Mouse (Mus musculus) retina, embryonic 14.5 days (tissue): ENCODE results near the gene Psme3.
A peak's percentile ranks its signal among the peaks of the same experiment; 100 is the strongest.
"Not testable (repeated sequence)": the region's sequence is repeated elsewhere in the genome, so short reads cannot be mapped to it uniquely, and the experiment has no call there.

Experiments
- DNase-seq: peaks from one replicate; pipeline ENCODE4 v3.0.0-alpha.2; 2015; ENCODE audit warnings: low spot score

Psme3 gene

DNA sequence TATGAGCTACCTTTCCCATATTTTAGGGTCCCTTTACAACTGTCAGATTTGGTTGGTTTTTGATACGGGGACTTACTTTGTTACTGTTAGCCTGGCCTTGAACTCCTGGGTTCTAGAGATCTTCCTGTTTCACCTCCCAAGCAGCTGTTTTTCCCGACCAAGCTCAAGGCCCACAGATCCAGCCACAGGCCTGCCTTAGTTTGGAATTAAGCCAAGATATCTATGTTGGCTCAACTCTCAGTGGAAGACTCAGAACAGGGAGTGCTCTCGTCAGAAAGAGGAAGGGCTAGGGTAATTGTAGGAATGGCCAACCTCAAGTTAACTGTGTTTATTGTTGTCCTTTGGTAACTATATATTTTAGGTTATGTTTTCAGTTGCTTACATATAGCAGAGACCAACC is 3.9 kb upstream of the Psme3 start:
- no peak for DNase-seq

GRCm38 (mm10) chr11:101314567-101314966 is 1.4 kb upstream of the Psme3 start:
- DNase-seq: no peak

GRCm38 (mm10) chr11:101315082-101315650 is 847 bp upstream of the Psme3 start:
- DNase-seq: no peak

DNA sequence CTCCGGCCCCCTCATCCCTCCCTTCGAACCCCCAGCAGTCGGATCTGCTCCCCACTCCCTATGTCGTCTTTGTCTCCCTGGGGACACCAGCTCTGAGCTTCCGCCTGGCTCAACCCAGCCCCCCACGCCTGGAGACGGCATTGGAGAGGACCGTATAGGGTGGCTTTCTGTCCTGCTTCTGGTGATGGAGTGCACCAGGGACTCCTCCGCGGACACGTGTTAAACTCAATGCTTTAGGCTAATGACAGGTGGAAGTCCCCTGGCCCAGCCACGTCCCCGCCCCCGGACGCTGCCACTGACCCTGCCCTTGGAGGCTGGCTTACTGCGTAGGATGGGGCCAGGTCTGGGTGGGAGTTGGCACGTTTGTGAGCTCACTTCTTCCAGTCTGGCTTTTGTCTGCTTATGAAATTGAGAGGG is 496 bp downstream of the Psme3 start:
- peak; percentile 24 for DNase-seq

DNA sequence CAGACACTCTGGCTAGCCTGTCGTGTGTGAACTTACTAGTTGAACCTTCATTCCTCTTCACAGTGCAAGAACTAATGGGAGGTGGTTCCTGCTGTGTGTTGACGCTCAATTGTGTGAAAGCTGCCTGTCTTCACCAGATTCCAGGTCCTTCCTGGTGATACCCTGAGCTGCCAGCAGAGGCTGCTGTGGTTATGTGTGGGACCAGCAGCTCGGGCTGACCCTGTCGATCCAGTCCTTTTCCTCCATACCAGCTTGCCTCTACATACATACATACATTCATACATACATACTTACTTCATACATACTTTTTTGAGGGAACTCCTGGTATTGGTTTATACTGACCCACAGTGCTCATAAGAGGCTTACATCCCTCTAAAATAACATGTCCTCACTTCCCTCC is 7.6 kb downstream of the Psme3 start:
- DNase-seq: peak; percentile 81

- DNase-seq: no peak
These were observed 8.8 kb downstream of the Psme3 start, which contains the start of gene Aoc2 for GRCm38 (mm10) chr11:101324763-101325162. Gene Aoc2 (plus strand): TSS chr11:101325063.

GRCm38 (mm10) chr11:101325201-101325600 is 9.2 kb downstream of the Psme3 start:
- DNase-seq: not testable (repeated sequence)

DNA sequence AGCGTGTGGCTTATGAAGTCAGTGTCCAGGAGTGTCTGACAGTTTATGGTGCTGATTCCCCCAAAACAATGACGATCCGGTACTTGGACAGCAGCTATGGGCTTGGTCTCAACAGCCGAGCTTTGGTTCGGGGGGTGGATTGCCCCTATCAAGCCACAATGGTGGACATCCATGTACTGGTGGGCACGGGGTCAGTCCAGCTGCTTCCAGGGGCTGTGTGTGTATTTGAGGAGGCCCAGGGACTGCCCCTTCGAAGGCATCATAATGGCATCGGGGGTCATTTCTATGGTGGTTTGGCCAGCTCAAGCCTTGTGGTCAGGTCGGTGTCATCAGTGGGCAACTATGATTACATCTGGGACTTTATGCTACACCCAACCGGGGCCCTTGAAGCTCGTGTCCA is 10.1 kb downstream of the Psme3 start:
- DNase-seq: no peak

DNA sequence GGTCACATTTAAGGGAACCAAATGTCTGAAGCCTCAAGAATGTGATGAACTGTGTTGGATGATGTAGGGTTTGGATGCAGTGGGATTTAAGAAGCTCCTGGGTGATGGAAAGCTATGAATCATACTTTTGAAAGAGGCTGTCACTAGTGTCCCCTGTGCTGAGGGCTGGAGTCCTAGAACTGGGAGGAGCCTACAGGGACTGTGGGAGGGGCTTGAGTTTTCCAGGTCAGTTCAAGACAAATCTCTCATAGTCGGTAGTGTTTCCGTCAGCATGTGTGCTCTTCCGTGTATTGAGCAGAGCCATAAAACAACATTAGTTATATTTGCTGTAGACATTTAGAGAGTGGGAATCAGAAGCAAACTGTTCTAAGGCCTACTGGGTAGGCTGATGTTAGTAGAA is 11.3 kb downstream of the Psme3 start:
- peak; percentile 23 for DNase-seq

DNA sequence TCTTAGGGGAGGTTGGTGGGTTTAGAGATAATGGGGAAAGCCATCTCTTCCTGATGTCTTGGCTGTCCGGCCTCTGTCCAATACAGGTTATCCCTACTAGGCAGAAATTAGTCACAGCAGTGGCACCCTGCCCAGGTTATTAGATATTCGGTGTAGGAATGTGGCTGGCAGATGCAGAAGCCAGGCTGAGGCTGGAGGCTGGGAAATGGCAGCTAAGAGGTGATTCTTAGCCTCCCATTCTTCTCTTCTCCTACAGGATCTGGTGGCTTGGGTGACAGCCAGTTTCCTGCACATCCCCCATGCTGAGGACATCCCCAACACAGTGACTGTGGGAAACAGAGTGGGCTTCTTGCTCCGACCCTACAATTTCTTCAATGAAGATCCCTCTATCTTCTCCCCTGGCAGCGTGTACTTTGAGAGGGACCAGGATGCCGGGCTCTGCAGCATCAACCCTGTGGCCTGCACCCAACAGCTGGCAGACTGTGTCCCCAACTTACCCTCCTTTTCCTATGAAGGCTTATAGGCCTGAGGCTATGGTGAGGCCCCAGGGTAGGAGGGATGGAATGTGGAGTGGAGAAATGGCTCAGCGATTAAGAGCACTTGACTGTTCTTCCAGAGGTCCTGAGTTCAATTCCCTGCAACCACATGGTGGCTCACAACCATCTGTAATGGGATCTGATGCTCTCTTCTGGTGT is 13.1 kb downstream of the Psme3 start:
- no peak for DNase-seq

DNA sequence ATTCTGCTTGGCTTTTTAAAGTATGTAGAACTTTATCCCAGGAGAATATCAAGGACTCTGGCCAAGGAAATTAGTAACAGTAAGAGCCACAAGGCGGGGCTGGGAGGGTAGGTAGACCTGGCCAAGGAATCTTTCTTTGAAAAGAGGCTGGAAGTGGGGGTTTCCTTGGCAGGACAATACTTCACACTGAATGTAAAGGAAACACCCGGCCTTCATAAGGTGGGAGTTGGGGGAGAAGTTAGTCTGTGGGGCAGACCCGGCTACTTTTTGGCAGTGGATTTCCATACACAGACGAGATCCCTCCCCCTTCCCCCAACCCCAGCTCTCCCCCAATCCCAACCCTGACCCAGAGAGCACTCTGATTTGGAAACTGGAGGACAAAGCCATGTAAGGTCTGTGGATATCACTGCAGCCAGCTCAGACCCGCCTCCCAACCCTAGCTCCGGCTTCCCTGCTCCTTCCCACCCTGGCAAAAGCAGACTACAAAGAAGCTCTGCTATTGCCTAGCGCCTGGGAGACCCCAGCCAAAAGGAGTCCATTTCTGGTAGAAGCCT is 14.4 kb downstream of the Psme3 start, which contains the start of gene Aoc3:
Aoc3 (plus strand) TSS at position 235 of the 554 bp plus-strand sequence.
- no peak for DNase-seq

- DNase-seq: not testable (repeated sequence)
These were observed 14.9 kb downstream of the Psme3 start for GRCm38 (mm10) chr11:101330961-101331360.

GRCm38 (mm10) chr11:101332537-101332936 is 16.5 kb downstream of the Psme3 start:
- DNase-seq: no peak

DNA sequence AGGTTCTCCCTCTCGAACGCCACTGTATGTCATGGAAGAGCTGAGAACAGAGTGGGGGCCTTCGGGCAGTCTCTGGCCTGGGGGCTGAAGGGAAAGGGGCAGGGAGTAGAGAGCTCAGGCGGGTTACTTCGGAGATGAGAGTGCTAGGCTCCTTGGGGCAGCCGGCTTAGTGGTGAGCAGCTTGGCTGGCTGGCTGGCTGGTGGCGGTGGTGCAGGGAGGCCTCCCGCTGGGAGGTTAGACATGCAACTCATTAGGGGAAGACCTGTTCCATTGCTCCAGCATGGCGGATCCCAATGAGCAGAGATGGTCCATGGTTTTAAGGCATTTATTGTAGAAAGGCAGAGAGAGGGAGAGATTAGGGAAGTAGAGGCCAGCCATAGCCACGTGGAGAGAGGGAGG is 18.0 kb downstream of the Psme3 start:
- DNase-seq: peak; percentile 37

DNA sequence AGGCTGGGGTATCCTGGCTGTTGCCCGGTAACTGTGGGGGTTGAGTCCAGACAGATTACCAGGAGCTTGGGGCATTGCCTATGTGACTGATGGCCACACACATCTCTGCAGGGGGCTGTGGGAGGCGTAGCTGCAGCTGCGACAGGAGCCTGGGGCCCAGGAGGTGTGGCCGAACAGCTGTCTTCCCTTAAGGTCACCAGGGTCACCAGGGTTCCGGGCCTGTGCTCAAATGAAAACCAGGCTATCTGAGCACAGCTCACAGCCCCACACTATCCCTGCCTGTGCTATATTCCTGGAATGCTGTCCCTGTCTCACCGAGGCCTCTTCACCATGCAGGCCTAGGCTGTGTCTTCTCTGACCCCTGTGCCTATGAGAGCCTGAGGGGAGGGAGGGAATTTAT is 18.5 kb downstream of the Psme3 start:
- DNase-seq: peak; percentile 24

- no peak for DNase-seq
These were observed 19.7 kb downstream of the Psme3 start for GRCm38 (mm10) chr11:101335685-101336084.

DNA sequence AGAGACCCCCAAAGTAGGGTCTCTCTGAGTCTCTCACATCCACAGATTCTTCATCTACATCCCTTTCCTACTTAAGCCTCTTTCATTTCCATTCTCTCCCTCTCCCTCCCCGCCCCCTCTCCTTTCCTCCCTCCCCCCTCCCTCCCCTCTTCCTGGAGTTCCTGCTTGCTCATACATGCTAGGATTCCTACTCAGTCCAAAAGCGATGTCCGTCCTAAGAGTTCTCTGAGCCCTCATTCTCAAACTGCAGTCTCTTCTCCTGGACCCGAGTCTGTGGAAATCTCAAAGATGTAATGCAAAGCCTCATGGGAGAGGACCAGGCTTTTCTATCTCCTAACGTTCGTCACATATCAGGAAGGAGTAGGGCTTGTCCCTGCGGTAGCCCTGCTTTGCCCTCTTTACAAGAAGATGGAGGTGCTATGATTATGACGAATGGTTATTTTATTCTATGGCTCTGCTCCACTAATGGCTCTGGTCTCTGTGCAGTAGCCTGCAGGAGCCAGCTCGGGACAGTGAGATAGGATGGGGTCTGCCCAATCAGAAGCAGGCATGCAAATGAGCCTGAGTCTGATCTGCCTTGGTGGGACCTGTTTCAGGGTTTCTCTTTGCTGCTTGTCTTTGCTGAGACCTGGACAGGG is 22.2 kb downstream of the Psme3 start:
- DNase-seq: peak; percentile 80

DNA sequence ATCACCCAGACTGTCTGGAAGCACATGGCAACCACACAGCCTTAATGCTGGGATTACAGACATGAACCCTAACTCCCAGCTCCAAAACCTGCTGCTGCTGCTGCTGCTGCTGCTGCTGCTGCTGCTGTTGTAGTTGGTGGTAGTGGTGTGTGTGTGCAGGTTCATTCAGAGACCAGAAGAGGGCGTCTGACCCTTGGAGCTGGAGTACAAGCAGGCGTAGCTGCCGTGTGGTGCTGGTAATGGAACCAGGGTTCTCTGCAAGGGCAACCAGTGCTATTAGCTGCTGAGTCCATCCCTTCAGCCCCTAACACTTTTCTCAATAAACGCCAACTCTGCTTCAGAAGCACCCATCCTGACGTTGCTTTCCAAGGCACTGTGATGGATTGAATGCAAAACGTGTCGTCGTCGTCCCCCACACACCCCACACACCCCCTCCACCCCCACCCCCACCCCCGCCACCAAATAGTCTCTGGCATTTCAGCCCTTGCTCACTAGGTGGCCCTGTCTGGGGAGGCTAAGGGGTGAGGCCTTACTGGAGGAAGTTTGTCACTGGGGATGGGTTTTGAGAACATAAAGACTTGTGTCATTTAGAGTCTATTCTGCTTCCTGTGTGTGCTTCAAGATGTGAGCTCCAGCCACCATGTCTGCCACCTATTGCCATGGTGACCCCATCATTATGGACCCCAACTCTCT is 31.2 kb downstream of the Psme3 start:
- no peak for DNase-seq

- no peak for DNase-seq
These were observed 32.8 kb downstream of the Psme3 start for GRCm38 (mm10) chr11:101348774-101349173.

- no peak for DNase-seq
These were observed 33.2 kb downstream of the Psme3 start for GRCm38 (mm10) chr11:101349216-101349615.

- DNase-seq: no peak
These were observed 35.2 kb downstream of the Psme3 start for GRCm38 (mm10) chr11:101351100-101351720.

DNA sequence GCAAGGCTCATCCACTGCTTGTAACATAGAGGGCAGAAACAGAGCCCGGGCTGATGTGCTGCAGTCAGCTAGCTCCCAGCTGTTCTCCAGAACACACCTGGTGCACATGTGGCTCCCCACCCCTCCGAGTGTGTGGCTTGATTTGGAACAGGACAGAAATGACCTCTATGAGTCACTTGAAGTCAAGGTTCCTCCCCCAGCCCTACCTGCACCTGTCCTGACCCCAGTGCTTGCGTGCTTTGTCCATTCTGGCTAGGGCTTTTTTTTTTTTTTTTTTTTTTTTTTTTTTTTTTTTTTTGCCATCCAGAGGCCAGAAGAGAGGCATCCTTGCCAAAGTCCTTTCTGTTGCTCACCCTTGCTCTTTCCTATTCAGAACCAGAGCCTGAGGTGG is 35.7 kb downstream of the Psme3 start:
- DNase-seq: no peak
